Mouse (Mus musculus): Measurements from ENCODE around the gene Nxpe4.

GRCm38 (mm10) chr9:48182718-48183414, 21.0 kb downstream of the Nxpe4 start:
- TF ChIP-seq GATA1 (IDR thresholded peaks at IDR 0.05; ENCODE audit: low read length) (no peak), TAL1 (IDR thresholded peaks at IDR 0.05; ENCODE audit: low read length) (no peak)
